In the genomic region with DNA sequence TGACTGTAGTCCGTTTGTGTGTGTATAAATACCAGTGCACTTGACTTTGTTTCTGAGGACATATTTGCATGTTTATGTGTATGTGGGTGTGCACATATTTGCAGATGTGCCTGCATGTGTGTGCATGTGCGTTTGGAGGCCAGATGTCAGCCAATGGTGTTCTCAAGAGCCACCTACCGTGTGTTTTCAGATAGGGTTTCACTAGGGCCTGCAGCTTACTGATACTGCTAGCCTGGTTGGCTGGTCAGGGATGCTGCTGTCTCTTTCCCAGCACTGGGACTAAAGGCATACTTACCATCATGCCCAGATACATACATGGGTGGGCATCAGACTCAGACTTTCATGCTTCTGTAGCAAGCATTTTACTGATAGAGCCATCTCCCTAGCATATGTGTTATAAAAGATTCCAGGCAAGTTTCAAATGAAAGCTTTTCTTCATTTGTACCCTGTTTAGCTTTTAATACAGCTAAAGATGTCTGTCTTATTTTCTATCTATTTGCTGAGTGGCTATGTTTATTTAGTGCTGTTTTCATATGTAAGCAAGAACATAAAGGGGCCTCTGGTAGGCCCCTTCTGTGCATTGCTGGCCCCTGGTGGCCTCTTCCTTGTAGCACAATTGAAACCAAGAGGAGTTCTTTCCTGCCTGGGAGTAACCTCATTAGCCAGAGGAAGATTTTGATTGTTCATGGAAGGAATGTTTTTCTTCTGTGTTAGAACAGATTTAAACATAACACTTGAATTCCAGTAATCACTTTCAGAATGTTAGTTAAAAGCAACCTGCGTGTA, we compare ENCODE assay signal across 10 mouse cellular contexts. TPM values are rescaled to one million over a fixed set of nuclear protein-coding genes. Genes with fewer than 3 reads are reported as not detected.
DNase-seq lines count a peak whose midpoint lies in the region; ATAC-seq and TF ChIP-seq lines count a peak whose summit lies in the region.
"Had no signal": no experiment of that assay in that cellular context is flagged by ENCODE, and none has a peak within 500 bp of the region (broad histone marks: within the 10 kb centered on the region; RNA-seq: fewer than 3 reads in every experiment).

No protein-coding gene starts in this region.

- no peak overlapping the region for H3K4me3 ChIP-seq in forebrain, postnatal 0 days (ENCODE audit: low read depth, low read length)
- H3K4me3 ChIP-seq in forebrain, embryonic 10.5 days = no peak overlapping the region
- no peak overlapping the region for H3K4me3 ChIP-seq in midbrain, embryonic 14.5 days (replicated peaks; ENCODE audit: low read depth, low read length)
- H3K4me3 ChIP-seq in midbrain, embryonic 15.5 days = no peak overlapping the region
- H3K4me3 ChIP-seq in liver, embryonic 12.5 days = no peak overlapping the region

- DNase-seq in forebrain, postnatal 0 days = no peak
- no peak for DNase-seq in forebrain, embryonic 10.5 days (ENCODE audit: extremely low spot score, low spot score)
- peak; percentile 37 for DNase-seq in midbrain, embryonic 14.5 days
- peak; percentile 70 for DNase-seq in thymus, postnatal 14 days
- no peak for DNase-seq in cerebellum, adult 11-12 months
- DNase-seq in yolk sac, embryonic 10.5 days (ENCODE audit: low spot score) = no peak
- DNase-seq: adrenal gland, postnatal 14 days; right cerebral cortex, adult 18-20 months had no signal

- H3K36me3 ChIP-seq in forebrain, postnatal 0 days (ENCODE audit: insufficient read depth) = peaks cover 33% of the 10 kb centered on the region
- H3K36me3 ChIP-seq in forebrain, embryonic 10.5 days (replicated peaks) = peaks cover 53% of the 10 kb centered on the region
- peaks cover 37% of the 10 kb centered on the region for H3K36me3 ChIP-seq in midbrain, embryonic 14.5 days (ENCODE audit: control insufficient read depth, insufficient read depth, low read length)
- H3K36me3 ChIP-seq in midbrain, embryonic 15.5 days (replicated peaks) = peaks cover 11% of the 10 kb centered on the region
- peaks cover 54% of the 10 kb centered on the region for H3K36me3 ChIP-seq in liver, embryonic 12.5 days

- no peaks in the 10 kb centered on the region for H3K27me3 ChIP-seq in forebrain, postnatal 0 days (ENCODE audit: insufficient read depth, low read length)
- no peaks in the 10 kb centered on the region for H3K27me3 ChIP-seq in forebrain, embryonic 10.5 days (ENCODE audit: poor library complexity, severe bottlenecking)
- H3K27me3 ChIP-seq in midbrain, embryonic 14.5 days (ENCODE audit: control insufficient read depth, insufficient read depth, low read length) = no peaks in the 10 kb centered on the region
- H3K27me3 ChIP-seq in midbrain, embryonic 15.5 days (replicated peaks) = no peaks in the 10 kb centered on the region
- H3K27me3 ChIP-seq in liver, embryonic 12.5 days (replicated peaks) = no peaks in the 10 kb centered on the region

- TF ChIP-seq CTCF in forebrain, postnatal 0 days (IDR thresholded peaks at IDR 0.05; ENCODE audit: low read depth) = peak; percentile 41

- no peaks in the 10 kb centered on the region for H3K4me1 ChIP-seq in forebrain, postnatal 0 days (ENCODE audit: insufficient read depth)
- H3K4me1 ChIP-seq in forebrain, embryonic 10.5 days = no peaks in the 10 kb centered on the region
- H3K4me1 ChIP-seq in midbrain, embryonic 14.5 days (ENCODE audit: control insufficient read depth, insufficient read depth, low read length) = no peaks in the 10 kb centered on the region
- H3K4me1 ChIP-seq in midbrain, embryonic 15.5 days = no peaks in the 10 kb centered on the region
- H3K4me1 ChIP-seq in liver, embryonic 12.5 days = peaks cover 24% of the 10 kb centered on the region

- no peak for ATAC-seq in forebrain, postnatal 0 days
- ATAC-seq in midbrain, embryonic 14.5 days (ENCODE audit: low FRiP score, low TSS enrichment) = no peak
- no peak for ATAC-seq in midbrain, embryonic 15.5 days (replicated peaks)
- ATAC-seq in liver, embryonic 12.5 days = peak; percentile 97

- 87% methylated on average over 4 of the region's 4 CpGs for WGBS in forebrain, postnatal 0 days
- 91% methylated on average over 4 of the region's 4 CpGs for WGBS in forebrain, embryonic 10.5 days
- WGBS in midbrain, embryonic 14.5 days = 89% methylated on average over 4 of the region's 4 CpGs
- 88% methylated on average over 4 of the region's 4 CpGs for WGBS in midbrain, embryonic 15.5 days
- 60% methylated on average over 4 of the region's 4 CpGs for WGBS in liver, embryonic 12.5 days (ENCODE audit: insufficient replicate concordance)

- H3K4me2 ChIP-seq in forebrain, postnatal 0 days (ENCODE audit: low read depth) = no peak overlapping the region
- H3K4me2 ChIP-seq in midbrain, embryonic 14.5 days (ENCODE audit: low read length) = no peak overlapping the region
- H3K4me2 ChIP-seq in midbrain, embryonic 15.5 days = no peak overlapping the region
- H3K4me2 ChIP-seq in liver, embryonic 12.5 days = peak overlapping the region; percentile 14; the same call in 1 of the 2 replicates

- H3K27ac ChIP-seq in forebrain, postnatal 0 days (ENCODE audit: low read depth, low read length) = no peak overlapping the region
- no peak overlapping the region for H3K27ac ChIP-seq in forebrain, embryonic 10.5 days
- H3K27ac ChIP-seq in midbrain, embryonic 14.5 days (replicated peaks; ENCODE audit: low read depth, low read length) = no peak overlapping the region
- no peak overlapping the region for H3K27ac ChIP-seq in midbrain, embryonic 15.5 days
- H3K27ac ChIP-seq in liver, embryonic 12.5 days = peak overlapping the region; percentile 74

- no peaks in the 10 kb centered on the region for H3K9me3 ChIP-seq in forebrain, postnatal 0 days (ENCODE audit: low read length)
- no peaks in the 10 kb centered on the region for H3K9me3 ChIP-seq in forebrain, embryonic 10.5 days
- no peaks in the 10 kb centered on the region for H3K9me3 ChIP-seq in midbrain, embryonic 14.5 days (ENCODE audit: control insufficient read depth, low read length)
- no peaks in the 10 kb centered on the region for H3K9me3 ChIP-seq in midbrain, embryonic 15.5 days
- no peaks in the 10 kb centered on the region for H3K9me3 ChIP-seq in liver, embryonic 12.5 days (replicated peaks)

- H3K9ac ChIP-seq in forebrain, postnatal 0 days = no peak overlapping the region
- H3K9ac ChIP-seq in midbrain, embryonic 14.5 days (replicated peaks; ENCODE audit: low read length) = no peak overlapping the region
- no peak overlapping the region for H3K9ac ChIP-seq in midbrain, embryonic 15.5 days
- H3K9ac ChIP-seq in liver, embryonic 12.5 days = peak overlapping the region; percentile 17; the same call in 1 of the 2 replicates

RNA-seq across cellular contexts. Expression of gene Cybrd1, which starts 26.9 kb away (rescaled TPM):
- 4.1 and 7.0 TPM in 2 replicates for total RNA-seq in forebrain, postnatal 0 days (2014; rRNA removed)
- polyA plus RNA-seq in forebrain, postnatal 0 days (2015; fragmentation: Nextera tagmentation; extraction: Ambion mirVana) = 1.6 and 2.5 TPM in 2 replicates
- 0.25 and 0.27 TPM in 2 replicates for polyA plus RNA-seq in forebrain, embryonic 10.5 days (2016; fragmentation: Nextera tagmentation; extraction: Ambion mirVana)
- 1.6 and 1.7 TPM in 2 replicates for polyA plus RNA-seq in midbrain, embryonic 14.5 days (2014; fragmentation: Nextera tagmentation; extraction: Ambion mirVana)
- polyA plus RNA-seq in midbrain, embryonic 15.5 days (2015; fragmentation: Nextera tagmentation; extraction: Ambion mirVana) = 2.1 and 2.9 TPM in 2 replicates
- polyA plus RNA-seq in liver, embryonic 12.5 days (2016; fragmentation: Nextera tagmentation; extraction: Ambion mirVana) = 0.97 and 1.1 TPM in 2 replicates

RNA-seq across cellular contexts. Expression of gene Mettl8, which starts 35.5 kb away (rescaled TPM):
- total RNA-seq in forebrain, postnatal 0 days (2014; rRNA removed) = 8.7 and 9.8 TPM in 2 replicates
- 8.4 and 8.9 TPM in 2 replicates for polyA plus RNA-seq in forebrain, postnatal 0 days (2015; fragmentation: Nextera tagmentation; extraction: Ambion mirVana)
- polyA plus RNA-seq in forebrain, embryonic 10.5 days (2016; fragmentation: Nextera tagmentation; extraction: Ambion mirVana) = 20.3 and 20.6 TPM in 2 replicates
- polyA plus RNA-seq in midbrain, embryonic 14.5 days (2014; fragmentation: Nextera tagmentation; extraction: Ambion mirVana) = 9.6 and 13.8 TPM in 2 replicates
- polyA plus RNA-seq in midbrain, embryonic 15.5 days (2015; fragmentation: Nextera tagmentation; extraction: Ambion mirVana) = 11.4 and 11.9 TPM in 2 replicates
- 13.4 and 13.6 TPM in 2 replicates for polyA plus RNA-seq in liver, embryonic 12.5 days (2016; fragmentation: Nextera tagmentation; extraction: Ambion mirVana)

RNA-seq across cellular contexts. Expression of gene Dcaf17, which starts 35.7 kb away (rescaled TPM):
- 15.2 and 19.1 TPM in 2 replicates for total RNA-seq in forebrain, postnatal 0 days (2014; rRNA removed)
- 18.7 and 23.7 TPM in 2 replicates for polyA plus RNA-seq in forebrain, postnatal 0 days (2015; fragmentation: Nextera tagmentation; extraction: Ambion mirVana)
- polyA plus RNA-seq in forebrain, embryonic 10.5 days (2016; fragmentation: Nextera tagmentation; extraction: Ambion mirVana) = 38.4 and 41.6 TPM in 2 replicates
- 28.7 and 33.3 TPM in 2 replicates for polyA plus RNA-seq in midbrain, embryonic 14.5 days (2014; fragmentation: Nextera tagmentation; extraction: Ambion mirVana)
- 32.9 and 33.7 TPM in 2 replicates for polyA plus RNA-seq in midbrain, embryonic 15.5 days (2015; fragmentation: Nextera tagmentation; extraction: Ambion mirVana)
- polyA plus RNA-seq in liver, embryonic 12.5 days (2016; fragmentation: Nextera tagmentation; extraction: Ambion mirVana) = 21.4 and 23.1 TPM in 2 replicates

Comparison
In these comparisons a context has a peak if more than half of its experiments do, and no peak if none do; other contexts are left out.
1. DNase-seq: peak in midbrain, embryonic 14.5 days (single experiment) and thymus, postnatal 14 days (single experiment); none in forebrain, postnatal 0 days (single experiment), forebrain, embryonic 10.5 days (single experiment), cerebellum, adult 11-12 months (single experiment) and yolk sac, embryonic 10.5 days (single experiment).